Mouse (Mus musculus) kidney, embryonic 14.5 days (tissue): ENCODE data around the gene Slc35e2. TPM values are rescaled to one million over a fixed set of nuclear protein-coding genes. Genes with fewer than 3 reads are reported as not detected.
A peak's percentile ranks its signal among the peaks of the same experiment; 100 is the strongest.

Source experiments
- ATAC-seq: fragments of 200-750 bp; cut with Nextera tagmentation; 2 replicates; pipeline ENCODE4 v1.8.0; 2017; ENCODE audit warnings: moderate number of reproducible peaks, mild to moderate bottlenecking, moderate TSS enrichment, moderate library complexity; ENCODE audit not compliant: low FRiP score, low TSS enrichment
- H3K27ac ChIP-seq: fragments of 300-500 bp; sonication (generic); 2 replicates; pipeline ENCODE4 v1.5.1; 2014; ENCODE audit warnings: low read depth, mild to moderate bottlenecking, low read length, moderate library complexity, mixed read lengths
- H3K27me3 ChIP-seq: fragments of 300-500 bp; sonication (generic); 2 replicates; pipeline ENCODE4 v1.6.1; 2014; ENCODE audit warnings: mild to moderate bottlenecking, low read length; ENCODE audit not compliant: control insufficient read depth, insufficient read depth
- H3K36me3 ChIP-seq: fragments of 300-500 bp; sonication (generic); 2 replicates; pipeline ENCODE4 v1.6.1; 2014; ENCODE audit warnings: low read length, mixed read lengths; ENCODE audit not compliant: control insufficient read depth, insufficient read depth
- H3K4me1 ChIP-seq: fragments of 300-500 bp; sonication (generic); 2 replicates; pipeline ENCODE4 v1.6.1; 2014; ENCODE audit warnings: low read length, mixed read lengths; ENCODE audit not compliant: control insufficient read depth, insufficient read depth
- H3K4me2 ChIP-seq: fragments of 300-500 bp; sonication (generic); replicated peaks from 2 replicates; pipeline ENCODE4 v1.6.1; 2014; ENCODE audit warnings: low read depth, mild to moderate bottlenecking, low read length
- H3K4me3 ChIP-seq: fragments of 300-500 bp; sonication (generic); 2 replicates; pipeline ENCODE4 v1.5.1; 2014; ENCODE audit warnings: mild to moderate bottlenecking, low read length
- H3K9ac ChIP-seq: fragments of 300-500 bp; sonication (generic); 2 replicates; pipeline ENCODE4 v1.6.1; 2014; ENCODE audit warnings: low read depth, mild to moderate bottlenecking, low read length, moderate library complexity
- H3K9me3 ChIP-seq: fragments of 300-500 bp; sonication (generic); 2 replicates; pipeline ENCODE4 v1.6.1; 2016; ENCODE audit warnings: low read length; ENCODE audit not compliant: control insufficient read depth
- WGBS: fragments of 180-500 bp; shearing (Covaris S2); extraction: QIAGEN DNeasy Blood & Tissue Kit; methylation state at CpG from one replicate; pipeline ENCODE4 v1.1.7; 2014; 5-methylcytosine and 5-hydroxymethylcytosine counted together
- polyA plus RNA-seq: library from polyadenylated mRNA; unstranded; fragments of >200 nt; fragmentation: Nextera tagmentation; extraction: Ambion mirVana; gene quantifications from 2 replicates; pipeline ENCODE4 v1.2.1, GENCODE M21; 2014

Gene Slc35e2
- polyA plus RNA-seq, result 7.7 and 10.3 TPM in 2 replicates

DNA sequence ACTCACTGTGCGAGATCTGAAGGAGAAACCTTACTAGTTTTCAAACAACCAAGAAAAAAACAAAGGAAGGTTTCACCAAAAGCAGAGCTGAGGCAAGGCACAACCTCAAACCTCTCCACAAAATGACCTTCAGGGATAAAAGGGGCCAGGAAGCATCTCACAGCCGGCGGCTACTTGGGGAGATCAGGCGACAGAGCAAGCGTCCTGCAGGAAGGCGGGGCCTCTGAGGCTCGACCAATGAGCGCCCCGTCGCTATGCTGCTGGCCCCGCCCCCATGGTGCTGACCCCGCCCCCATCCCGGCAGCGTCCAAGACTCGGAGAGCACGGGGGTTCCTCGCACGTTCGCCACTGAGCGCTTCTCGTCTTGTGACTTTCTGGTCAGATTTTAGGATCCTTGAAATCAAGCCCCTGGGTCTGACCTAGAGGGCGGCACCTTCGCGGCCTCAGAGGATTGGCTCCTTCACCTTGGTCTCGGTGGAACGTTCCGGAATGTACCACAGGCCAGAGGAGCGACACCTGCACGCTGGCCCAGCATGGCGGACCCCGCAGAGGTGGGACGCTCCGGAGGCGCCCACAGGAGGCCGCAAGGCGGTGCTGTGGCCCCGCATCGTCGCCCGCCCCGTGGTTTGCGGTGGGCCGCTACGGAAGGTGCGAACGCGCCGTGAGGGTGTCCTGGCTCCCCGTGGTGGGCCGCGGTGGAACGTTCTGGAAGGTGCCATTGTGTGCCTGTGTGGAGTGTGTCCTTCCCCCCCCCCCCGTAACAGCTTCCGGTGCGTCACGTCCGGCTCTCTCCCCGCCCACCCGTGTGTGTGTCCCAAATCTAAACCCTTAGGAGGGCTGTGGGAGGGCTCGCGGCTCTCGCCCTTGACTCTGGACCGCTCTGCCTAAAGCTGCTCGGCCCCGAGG, at the start of gene Slc35e2:
Gene Slc35e2, plus strand, starts transcription at position 326 of the 906 bp plus-strand sequence.
- Histone ChIP-seq H3K27ac (peak within 1 kb of the TSS; percentile 95), H3K9me3 (no peaks in the 10 kb centered on the region), H3K4me2 (peak within 1 kb of the TSS; percentile 93), H3K4me3 (peak within 1 kb of the TSS; percentile 93), H3K4me1 (peaks cover 6% of the 10 kb centered on the region), H3K9ac (peak within 1 kb of the TSS; percentile 74), H3K36me3 (peaks cover 15% of the 10 kb centered on the region; the same call in 1 of the 2 replicates), H3K27me3 (no peaks in the 10 kb centered on the region)
- WGBS, result under 1% methylated on average over 65 of the region's 65 CpGs
- ATAC-seq, result peak; percentile 96

- ATAC-seq, result no peak
- H3K36me3 ChIP-seq, result peaks cover 92% of the 10 kb centered on the region
- no peaks in the 10 kb centered on the region for H3K9me3 ChIP-seq
- H3K27me3 ChIP-seq, result no peaks in the 10 kb centered on the region
- H3K4me3 ChIP-seq, result no peak overlapping the region
- H3K4me1 ChIP-seq, result no peaks in the 10 kb centered on the region
- no peak overlapping the region for H3K27ac ChIP-seq
- WGBS, result 88% methylated on average over 6 of the region's 6 CpGs
- no peak overlapping the region for H3K4me2 ChIP-seq
- no peak overlapping the region for H3K9ac ChIP-seq
Observed at GRCm38 (mm10) chr4:155552917-155553532, 48.2 kb upstream of the Slc35e2 start.

GRCm38 (mm10) chr4:155554880-155555279, 46.3 kb upstream of the Slc35e2 start:
- no peak for ATAC-seq
- H3K9me3 ChIP-seq, result no peaks in the 10 kb centered on the region
- WGBS, result 81% methylated on average over 4 of the region's 4 CpGs
- H3K27me3 ChIP-seq, result no peaks in the 10 kb centered on the region
- H3K4me2 ChIP-seq, result no peak overlapping the region
- H3K4me1 ChIP-seq, result no peaks in the 10 kb centered on the region
- no peak overlapping the region for H3K27ac ChIP-seq
- H3K9ac ChIP-seq, result no peak overlapping the region
- no peak overlapping the region for H3K4me3 ChIP-seq
- H3K36me3 ChIP-seq, result peaks cover 94% of the 10 kb centered on the region

- no peak overlapping the region for H3K27ac ChIP-seq
Observed at GRCm38 (mm10) chr4:155555464-155555863, 45.8 kb upstream of the Slc35e2 start.

GRCm38 (mm10) chr4:155559454-155559853, 41.8 kb upstream of the Slc35e2 start:
- Histone ChIP-seq H3K4me3 (no peak overlapping the region), H3K9me3 (no peaks in the 10 kb centered on the region)

More at GRCm38 (mm10) chr4:155555464-155555863, 45.8 kb upstream of the Slc35e2 start:
- Histone ChIP-seq H3K9ac (no peak overlapping the region), H3K9me3 (no peaks in the 10 kb centered on the region), H3K4me1 (no peaks in the 10 kb centered on the region), H3K4me2 (no peak overlapping the region), H3K4me3 (no peak overlapping the region), H3K36me3 (peaks cover 95% of the 10 kb centered on the region), H3K27me3 (no peaks in the 10 kb centered on the region)
- no peak for ATAC-seq
- WGBS, result 72% methylated on average over 1 of the region's 1 CpGs

GRCm38 (mm10) chr4:155560932-155561331, 40.3 kb upstream of the Slc35e2 start:
- Histone ChIP-seq H3K4me1 (peaks cover 26% of the 10 kb centered on the region), H3K4me3 (no peak overlapping the region), H3K36me3 (peaks cover 49% of the 10 kb centered on the region), H3K4me2 (no peak overlapping the region), H3K9me3 (no peaks in the 10 kb centered on the region), H3K27ac (no peak overlapping the region), H3K27me3 (no peaks in the 10 kb centered on the region), H3K9ac (no peak overlapping the region)
- ATAC-seq, result no peak
- WGBS, result 47% methylated on average over 2 of the region's 2 CpGs

More at GRCm38 (mm10) chr4:155559454-155559853, 41.8 kb upstream of the Slc35e2 start:
- Histone ChIP-seq H3K27ac (no peak overlapping the region), H3K4me2 (no peak overlapping the region), H3K9ac (no peak overlapping the region), H3K27me3 (no peaks in the 10 kb centered on the region), H3K4me1 (peaks cover 15% of the 10 kb centered on the region), H3K36me3 (peaks cover 64% of the 10 kb centered on the region)
- WGBS, result 52% methylated on average over 6 of the region's 6 CpGs
- ATAC-seq, result no peak

- no peak for ATAC-seq
- 75% methylated on average over 7 of the region's 7 CpGs for WGBS
- H3K4me3 ChIP-seq, result peak within 1 kb of the TSS; percentile 27
- H3K4me2 ChIP-seq, result peak within 1 kb of the TSS; percentile 85
- H3K27me3 ChIP-seq, result no peaks in the 10 kb centered on the region
- no peaks in the 10 kb centered on the region for H3K9me3 ChIP-seq
- peak within 1 kb of the TSS; percentile 29; the same call in 1 of the 2 replicates for H3K9ac ChIP-seq
- H3K4me1 ChIP-seq, result peaks cover 34% of the 10 kb centered on the region
- H3K27ac ChIP-seq, result peak within 1 kb of the TSS; percentile 67
- peaks cover 40% of the 10 kb centered on the region for H3K36me3 ChIP-seq
Observed at GRCm38 (mm10) chr4:155561661-155562442, 39.4 kb upstream of the Slc35e2 start, which contains the start of gene Nadk. Nadk (plus strand) TSS chr4:155562378.

- peak; percentile 11; the same call in 1 of the 2 replicates for ATAC-seq
- H3K4me1 ChIP-seq, result peaks cover 34% of the 10 kb centered on the region
Observed at GRCm38 (mm10) chr4:155562725-155563399, 38.4 kb upstream of the Slc35e2 start.

More at GRCm38 (mm10) chr4:155562725-155563399, 38.4 kb upstream of the Slc35e2 start:
- H3K36me3 ChIP-seq, result peaks cover 33% of the 10 kb centered on the region
- peak overlapping the region; percentile 85 for H3K4me2 ChIP-seq
- H3K27ac ChIP-seq, result peak overlapping the region; percentile 67; the same call in 1 of the 2 replicates
- no peaks in the 10 kb centered on the region for H3K9me3 ChIP-seq
- no peaks in the 10 kb centered on the region for H3K27me3 ChIP-seq
- peak overlapping the region; percentile 27 for H3K4me3 ChIP-seq
- 2% methylated on average over 19 of the region's 19 CpGs for WGBS
- peak overlapping the region; percentile 29; the same call in 1 of the 2 replicates for H3K9ac ChIP-seq
